Mouse (Mus musculus) neutrophil, adult 65 days (primary cell): Measurements from ENCODE around the gene Asb6. TPM values are rescaled to one million over a fixed set of nuclear protein-coding genes. Genes with fewer than 3 reads are reported as not detected.

Source experiments
- total RNA-seq: library from RNA; stranded (reverse); gene quantifications from 2 replicates; pipeline ENCODE4 v1.2.4, GENCODE M21; 2023

Asb6 gene
- 29.9 and 32.2 TPM in 2 replicates for total RNA-seq

DNA sequence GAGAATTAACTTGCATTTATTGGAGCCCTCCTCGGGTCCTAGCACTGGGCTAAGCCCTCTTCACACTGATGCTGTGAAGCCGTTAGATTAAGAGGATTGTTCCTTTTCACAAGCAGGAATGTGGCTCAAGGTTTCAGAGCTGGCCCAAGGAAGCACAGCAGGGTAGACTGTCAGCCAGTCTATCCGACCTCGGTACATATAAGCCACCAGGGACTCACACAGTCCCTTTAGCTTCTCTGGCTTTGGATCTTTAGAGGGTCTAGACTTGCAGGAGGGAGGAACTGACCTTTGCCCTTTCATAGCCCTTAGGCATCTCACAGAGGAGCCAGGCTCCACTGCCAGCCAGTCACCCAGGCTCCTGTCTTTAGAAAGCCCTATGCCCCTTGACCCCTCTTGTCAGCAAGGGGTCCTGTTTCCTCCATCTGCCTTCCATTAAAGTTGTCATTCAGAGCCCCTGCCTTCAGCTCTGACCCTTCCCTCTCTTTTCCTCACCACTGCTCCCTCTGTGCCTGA is at the start of gene Asb6:
Asb6 (minus strand) TSS at position 51 of the 513 bp plus-strand sequence.

GRCm38 (mm10) chr2:30834373-30835022 is 4.4 kb upstream of the Asb6 start, which contains the start of gene Prrx2:
Prrx2 (plus strand) TSS chr2:30834972.

GRCm38 (mm10) chr2:30807648-30808295 is 22.4 kb downstream of the Asb6 start, which contains the start of gene Ntmt1:
Ntmt1 (plus strand) TSS chr2:30807826.

DNA sequence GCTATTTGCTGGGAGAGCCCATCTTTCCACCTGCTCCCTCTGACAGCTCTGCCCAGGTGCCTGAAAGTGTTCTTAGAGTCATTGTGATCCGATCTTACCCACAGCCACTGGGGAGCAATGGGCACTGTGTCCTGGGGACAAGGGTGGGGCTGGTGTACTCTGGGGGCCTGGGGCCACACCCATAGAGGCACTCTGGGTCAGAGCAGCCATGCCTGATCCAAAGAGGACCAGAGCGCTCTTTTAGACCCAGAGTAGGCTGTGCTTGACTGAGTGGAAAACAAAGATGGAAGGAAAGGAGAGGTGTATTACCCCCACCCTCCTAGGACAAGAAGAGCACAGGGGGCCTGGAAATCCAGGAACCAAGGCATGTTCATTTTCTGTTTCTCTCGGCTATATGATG is 26.5 kb downstream of the Asb6 start, which contains the start of gene 1700001O22Rik:
1700001O22Rik (minus strand) TSS at position 58 of the 400 bp plus-strand sequence.

Other genes starting within 250 kb of the Asb6 start
- gene Cstad, start 235.3 kb downstream of the Asb6 start, total RNA-seq: not detected in 2 replicates
- gene 1700001O22Rik, start 26.7 kb downstream of the Asb6 start, total RNA-seq: not detected in 2 replicates
- gene Ntmt1, start 22.5 kb downstream of the Asb6 start, total RNA-seq: 12.7 and 20.2 TPM in 2 replicates
- not detected in 2 replicates for gene Prrx2, start 4.6 kb upstream of the Asb6 start, total RNA-seq
- 15.4 and 18.4 TPM in 2 replicates for gene Ptges, start 99.5 kb upstream of the Asb6 start, total RNA-seq
- 30.1 and 48.0 TPM in 2 replicates for gene Tor1b, start 122.6 kb upstream of the Asb6 start, total RNA-seq
- gene Tor1a, start 137.6 kb upstream of the Asb6 start, total RNA-seq: 84.2 and 110 TPM in 2 replicates
- 80.2 and 80.8 TPM in 2 replicates for gene BC005624, start 151.9 kb upstream of the Asb6 start, total RNA-seq
- gene Usp20, start 151.9 kb upstream of the Asb6 start, total RNA-seq: 4.5 and 8.2 TPM in 2 replicates